11 mouse cellular contexts compared by ENCODE assay signal in genomic region chr11:24060428-24060827, GRCm38 (mm10). TPM values are rescaled to one million over a fixed set of nuclear protein-coding genes. Genes with fewer than 3 reads are reported as not detected.
DNase-seq lines count a peak whose midpoint lies in the region; ATAC-seq and TF ChIP-seq lines count a peak whose summit lies in the region.
"Had no signal": no experiment of that assay in that cellular context is flagged by ENCODE, and none has a peak within 500 bp of the region (broad histone marks: within the 10 kb centered on the region; RNA-seq: fewer than 3 reads in every experiment).

No protein-coding gene starts in this region.

- H3K4me2 ChIP-seq in forebrain, embryonic 14.5 days (ENCODE audit: low read length) = peak overlapping the region; percentile 63
- H3K4me2 ChIP-seq in limb, embryonic 14.5 days (replicated peaks; ENCODE audit: low read depth, low read length, severe bottlenecking) = peak overlapping the region; percentile 59

- no peak for DNase-seq in left cerebral cortex, adult 2 months (ENCODE audit: extremely low spot score in 1 of 2, low spot score in 2 of 2)
- DNase-seq in left cerebral cortex, postnatal 4 days = no peak
- DNase-seq in forebrain, embryonic 14.5 days (ENCODE audit: low spot score) = no peak
- no peak for DNase-seq in limb, embryonic 14.5 days (ENCODE audit: low spot score)
- peak; percentile 71 for DNase-seq in retina, embryonic 14.5 days (ENCODE audit: low spot score)
- no peak for DNase-seq in urinary bladder, adult 18-20 months (ENCODE audit: low spot score in 2 of 2)
- no peak for DNase-seq in left cerebral cortex, adult 8-10 months (ENCODE audit: low spot score in 2 of 2)
- DNase-seq in gastrocnemius, postnatal 36 days = no peak
- DNase-seq: adrenal gland, postnatal 25 days; kidney, postnatal 14 days had no signal

- H3K27ac ChIP-seq in left cerebral cortex, adult 2 months = peak overlapping the region; percentile 78
- no peak overlapping the region for H3K27ac ChIP-seq in forebrain, embryonic 14.5 days (ENCODE audit: low read depth, low read length)
- H3K27ac ChIP-seq in limb, embryonic 14.5 days (replicated peaks; ENCODE audit: low read depth, low read length) = no peak overlapping the region

- H3K4me3 ChIP-seq in left cerebral cortex, adult 2 months = peak overlapping the region; percentile 9
- H3K4me3 ChIP-seq in forebrain, embryonic 14.5 days (ENCODE audit: low read depth, low read length) = peak overlapping the region; percentile 26; the same call in 1 of the 2 replicates
- peak overlapping the region; percentile 34 for H3K4me3 ChIP-seq in limb, embryonic 14.5 days (replicated peaks; ENCODE audit: low read length)

- ATAC-seq in forebrain, embryonic 14.5 days = no peak
- no peak for ATAC-seq in limb, embryonic 14.5 days (ENCODE audit: low FRiP score, low read depth)

- H3K36me3 ChIP-seq in forebrain, embryonic 14.5 days (ENCODE audit: control insufficient read depth, insufficient read depth, low read length) = no peaks in the 10 kb centered on the region
- no peaks in the 10 kb centered on the region for H3K36me3 ChIP-seq in limb, embryonic 14.5 days (ENCODE audit: control insufficient read depth, insufficient read depth, low read length)

- no peak for TF ChIP-seq POLR2A in limb, embryonic 14.5 days (IDR thresholded peaks at IDR 0.05; ENCODE audit: borderline replicate concordance, extremely low read depth, insufficient read depth, insufficient read length)

- intact Hi-C loops in left cerebral cortex, adult 2 months (cut with DNase I) = loop anchor here (2.0 to 5.0 kb wide), 2 partner anchors 16 to 1797 kb away; no protein-coding TSS in a partner anchor
- intact Hi-C loops in left cerebral cortex, postnatal 4 days (cut with DNase I) = no loop called here
- intact Hi-C loops in gastrocnemius, postnatal 36 days (cut with DNase I) = no loop called here

- H3K9ac ChIP-seq in forebrain, embryonic 14.5 days (ENCODE audit: low read length) = no peak overlapping the region; the same call in 1 of the 2 replicates
- H3K9ac ChIP-seq in limb, embryonic 14.5 days (ENCODE audit: low read depth, low read length, severe bottlenecking) = peak overlapping the region; percentile 28; the same call in 1 of the 2 replicates

- no peak for TF ChIP-seq CTCF in left cerebral cortex, adult 2 months (IDR thresholded peaks at IDR 0.05)

- H3K27me3 ChIP-seq in forebrain, embryonic 14.5 days (replicated peaks; ENCODE audit: control insufficient read depth, insufficient read depth, low read length) = no peaks in the 10 kb centered on the region
- H3K27me3 ChIP-seq in limb, embryonic 14.5 days (ENCODE audit: control insufficient read depth, insufficient read depth, low read length) = no peaks in the 10 kb centered on the region

- H3K9me3 ChIP-seq in forebrain, embryonic 14.5 days (replicated peaks; ENCODE audit: control insufficient read depth, low read length) = no peaks in the 10 kb centered on the region
- H3K9me3 ChIP-seq in limb, embryonic 14.5 days (ENCODE audit: control insufficient read depth, low read length) = no peaks in the 10 kb centered on the region

- H3K4me1 ChIP-seq in forebrain, embryonic 14.5 days (ENCODE audit: control insufficient read depth, insufficient read depth, low read length) = peaks cover 4% of the 10 kb centered on the region
- peaks cover 23% of the 10 kb centered on the region for H3K4me1 ChIP-seq in limb, embryonic 14.5 days (ENCODE audit: control insufficient read depth, insufficient read depth, low read length)

- WGBS in forebrain, embryonic 14.5 days = 6% methylated on average over 5 of the region's 5 CpGs
- 13% methylated on average over 5 of the region's 5 CpGs for WGBS in limb, embryonic 14.5 days

RNA-seq across cellular contexts. Expression of gene A830031A19Rik, which starts 14.4 kb away (rescaled TPM):
- total RNA-seq in left cerebral cortex, adult 2 months (2021) = 1 to 10 TPM in 1 of 2 experiments, under 1 TPM in 1; 0.82 to 1.4 TPM
- under 1 TPM; 0.66 to 0.90 TPM for total RNA-seq in left cerebral cortex, postnatal 4 days (2021)
- 0.32 and 0.41 TPM in 2 replicates for polyA plus RNA-seq in forebrain, embryonic 14.5 days (2014; fragmentation: Nextera tagmentation; extraction: Ambion mirVana)
- 0.19 TPM in 1 of 2 replicates, not detected in the other for polyA plus RNA-seq in limb, embryonic 14.5 days (2012; rRNA removed)
- not detected in 2 replicates for polyA plus RNA-seq in limb, embryonic 14.5 days (2014; fragmentation: Nextera tagmentation; extraction: Ambion mirVana)
- total RNA-seq in left cerebral cortex, adult 8-10 months (2022) = 1 to 10 TPM in 3 of 4 experiments, under 1 TPM in 1; 0.78 to 2.8 (median 1.2) TPM
- total RNA-seq in gastrocnemius, postnatal 36 days (2021) = not detected
- total RNA-seq: adrenal gland, postnatal 25 days; ES-E14 had no signal

RNA-seq across cellular contexts. Expression of gene Bcl11a, which starts 17.4 kb away (rescaled TPM):
- total RNA-seq in left cerebral cortex, adult 2 months (2021) = 100 to 1,000 TPM; 101 to 103 TPM
- 100 to 1,000 TPM; 209 to 220 TPM for total RNA-seq in left cerebral cortex, postnatal 4 days (2021)
- polyA plus RNA-seq in forebrain, embryonic 14.5 days (2014; fragmentation: Nextera tagmentation; extraction: Ambion mirVana) = 148 and 174 TPM in 2 replicates
- polyA plus RNA-seq in limb, embryonic 14.5 days (2012; rRNA removed) = 33.8 and 38.2 TPM in 2 replicates
- 61.7 and 74.9 TPM in 2 replicates for polyA plus RNA-seq in limb, embryonic 14.5 days (2014; fragmentation: Nextera tagmentation; extraction: Ambion mirVana)
- total RNA-seq in left cerebral cortex, adult 8-10 months (2022) = 10 to 100 TPM; 86.5 to 98.6 (median 91.1) TPM
- under 1 TPM; 0.05 to 0.07 TPM for total RNA-seq in gastrocnemius, postnatal 36 days (2021)

Comparison
In these comparisons a context has a peak if more than half of its experiments do, and no peak if none do; other contexts are left out.
1. RNA of gene Bcl11a, which starts 17.4 kb away (total RNA-seq): 209 to 220 TPM in left cerebral cortex, postnatal 4 days, 101 to 103 TPM in left cerebral cortex, adult 2 months and 86.5 to 98.6 TPM in left cerebral cortex, adult 8-10 months; 0.05 to 0.07 TPM in gastrocnemius, postnatal 36 days; every median in the first group is over 10 times any median in the second.
2. Peak in every context shown above with its lines, with median percentiles within 50 percentile points of each other: H3K4me3 ChIP-seq.